Mouse (Mus musculus) cerebellum, adult 11 months (tissue): ENCODE data around the gene Elmo2.

ENCODE experiments used
- DNase-seq: peaks from one replicate; pipeline ENCODE4 v3.0.0; 2022

Gene Elmo2

DNA sequence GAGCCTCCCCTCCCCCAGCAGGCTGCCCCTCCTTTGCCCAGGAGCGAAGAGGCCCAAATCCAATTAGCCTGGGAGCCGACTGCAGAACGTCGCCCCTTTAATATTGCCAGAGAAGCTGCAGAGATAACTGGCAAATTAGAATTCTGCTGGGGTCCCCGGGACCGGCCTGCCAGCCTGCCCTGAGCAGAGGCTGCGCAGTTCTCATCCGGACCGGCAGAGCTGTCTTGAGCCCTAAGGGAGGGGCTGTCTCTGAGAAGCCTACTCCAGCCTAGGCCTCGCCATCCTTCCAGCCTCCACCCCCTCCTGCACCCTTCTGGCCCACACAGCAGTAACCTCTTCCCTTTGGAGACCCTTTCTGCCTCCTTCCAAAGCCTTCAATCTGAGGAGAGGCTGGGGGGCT is 72.4 kb downstream of the Elmo2 start:
- DNase-seq, result no peak

DNA sequence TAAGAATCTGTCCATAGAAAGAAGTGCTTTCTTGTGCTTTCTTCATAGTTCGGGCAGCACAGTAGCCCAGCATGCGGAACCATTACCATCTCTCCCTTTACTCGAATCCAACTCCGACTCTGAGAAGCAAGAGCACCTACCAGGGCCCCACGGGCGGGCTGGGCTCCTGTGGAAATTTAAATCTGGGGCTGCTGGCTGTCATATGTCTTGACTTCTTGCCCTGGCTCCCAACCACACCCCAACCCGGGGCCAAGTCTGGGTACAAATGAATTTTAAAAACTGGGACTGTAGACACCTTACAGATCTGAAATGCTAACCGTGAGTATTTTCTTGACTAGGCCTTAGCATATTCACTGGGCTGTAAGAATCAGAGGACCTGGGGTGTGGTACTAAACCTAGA is 73.0 kb downstream of the Elmo2 start:
- no peak for DNase-seq

DNA sequence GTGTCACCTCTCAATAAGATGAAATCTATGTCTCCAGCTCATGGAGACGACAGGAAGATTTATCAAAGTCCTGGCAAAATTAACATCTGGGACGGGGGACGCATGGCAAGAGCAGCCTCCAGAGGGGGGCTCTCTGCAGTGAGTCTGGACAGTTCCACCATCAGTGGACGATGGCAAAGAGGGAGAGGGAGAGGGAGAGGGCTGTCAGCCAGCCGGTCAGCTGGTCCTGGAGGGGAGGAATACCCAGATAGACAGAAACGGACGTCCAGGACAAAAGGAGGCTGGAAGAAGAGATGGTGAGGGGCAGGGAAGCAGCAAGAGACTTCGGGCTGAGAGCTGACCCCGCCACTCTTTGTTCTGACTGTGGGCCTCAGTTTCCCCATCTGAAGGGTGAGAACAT is 73.5 kb downstream of the Elmo2 start:
- no peak for DNase-seq

DNA sequence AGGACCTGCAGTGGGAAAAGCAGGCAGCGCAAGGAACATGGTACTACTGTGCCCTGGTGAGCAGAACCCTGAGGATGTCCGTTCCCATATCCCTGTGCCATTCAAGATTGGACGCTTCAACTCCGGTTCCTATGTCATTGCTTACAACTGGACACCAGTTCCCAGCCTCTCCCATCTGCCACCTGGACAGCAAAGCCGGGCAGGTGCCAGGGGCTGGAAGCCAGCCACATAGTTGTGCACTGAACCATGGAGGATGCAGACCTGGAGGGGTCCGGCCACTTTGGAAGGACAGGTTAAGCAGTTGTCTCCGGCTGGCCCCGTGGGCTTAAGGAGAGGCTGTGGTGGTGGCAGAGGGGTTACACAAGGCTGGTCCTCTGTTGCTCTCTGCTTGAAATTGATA is 73.9 kb downstream of the Elmo2 start:
- DNase-seq, result peak; percentile 88

DNA sequence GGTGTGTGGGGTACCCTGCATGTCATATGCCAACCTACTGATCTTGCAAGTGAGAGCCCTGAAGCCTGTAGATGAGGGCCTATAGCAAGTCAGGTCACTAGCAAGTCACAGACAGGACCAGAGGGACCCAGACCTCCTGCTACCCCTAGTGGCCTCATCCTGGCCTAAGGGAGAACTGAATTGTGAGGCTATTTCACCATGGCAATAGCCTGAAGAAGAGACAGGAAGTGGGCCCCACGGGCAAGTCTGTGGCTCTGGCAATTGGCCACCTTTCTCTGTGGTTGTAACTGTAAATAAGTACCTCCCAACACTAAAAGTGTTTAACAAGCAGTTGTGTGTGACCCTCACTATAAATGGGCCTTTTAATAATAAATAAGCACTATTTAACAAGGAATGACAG is 75.4 kb downstream of the Elmo2 start:
- no peak for DNase-seq

- DNase-seq, result no peak
Measured at GRCm38 (mm10) chr2:165248967-165249366, 77.3 kb downstream of the Elmo2 start.

- no peak for DNase-seq
Measured at GRCm38 (mm10) chr2:165246349-165246748, 79.9 kb downstream of the Elmo2 start.

- DNase-seq, result peak; percentile 80
Measured at GRCm38 (mm10) chr2:165243122-165243720, 83.1 kb downstream of the Elmo2 start.

DNA sequence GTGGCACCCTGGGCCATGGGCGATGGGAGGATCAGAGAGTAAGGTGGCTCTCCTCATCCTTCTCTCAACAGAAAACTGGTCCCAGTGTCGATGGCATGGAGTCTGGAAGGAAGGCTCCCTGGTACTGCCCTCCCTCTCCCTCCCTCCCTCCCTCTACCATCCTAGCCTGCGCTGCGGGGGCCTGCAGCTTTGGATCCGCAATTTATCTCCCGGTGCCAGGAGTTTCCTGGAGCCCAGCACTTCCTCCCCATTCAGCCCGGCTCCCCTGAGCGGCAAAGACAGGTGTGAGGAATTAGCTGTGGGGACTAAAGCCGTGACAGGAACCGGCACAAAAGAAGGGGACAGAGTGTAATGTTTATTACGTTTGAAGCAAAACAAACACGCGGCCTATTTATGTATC is 83.7 kb downstream of the Elmo2 start:
- no peak for DNase-seq

DNA sequence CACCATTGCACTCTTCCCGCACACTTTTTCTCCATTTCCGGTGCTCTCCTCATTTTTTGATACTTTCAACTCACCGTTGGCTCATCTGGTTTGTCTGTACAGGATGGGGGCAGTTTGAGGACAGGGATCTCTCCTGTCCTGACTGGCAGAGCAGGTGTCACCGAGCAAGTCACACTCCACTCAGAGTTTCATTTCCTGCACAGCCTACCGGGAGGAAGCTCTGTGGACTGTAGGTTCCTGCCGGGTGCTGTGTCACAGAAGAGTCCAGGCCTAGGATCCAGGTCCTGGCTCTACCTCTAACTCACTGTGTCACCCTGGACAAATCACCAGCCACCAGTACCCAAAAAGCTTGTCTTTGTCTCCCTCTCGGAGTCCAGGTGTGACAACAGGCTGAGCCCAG is 84.5 kb downstream of the Elmo2 start:
- no peak for DNase-seq

DNA sequence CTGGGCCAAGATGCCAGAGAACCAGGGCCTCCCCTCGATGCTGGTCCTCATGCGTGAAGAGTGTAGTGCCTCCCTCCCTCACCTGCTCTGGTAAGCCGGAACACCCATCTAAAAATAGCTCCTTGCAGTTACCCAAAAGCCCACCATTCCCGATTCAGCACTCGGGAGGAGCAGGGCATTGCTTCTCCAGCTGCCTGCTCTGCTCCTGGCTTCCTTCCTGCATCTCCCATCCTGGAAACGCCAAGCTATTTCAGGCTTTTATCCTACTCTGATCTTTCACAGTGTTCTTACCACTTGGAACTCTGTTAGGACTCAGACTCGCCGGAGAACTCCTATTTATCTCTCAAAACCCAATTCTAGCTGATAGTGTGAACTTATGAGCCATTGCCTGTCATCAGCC is 85.9 kb downstream of the Elmo2 start:
- DNase-seq, result no peak

DNA sequence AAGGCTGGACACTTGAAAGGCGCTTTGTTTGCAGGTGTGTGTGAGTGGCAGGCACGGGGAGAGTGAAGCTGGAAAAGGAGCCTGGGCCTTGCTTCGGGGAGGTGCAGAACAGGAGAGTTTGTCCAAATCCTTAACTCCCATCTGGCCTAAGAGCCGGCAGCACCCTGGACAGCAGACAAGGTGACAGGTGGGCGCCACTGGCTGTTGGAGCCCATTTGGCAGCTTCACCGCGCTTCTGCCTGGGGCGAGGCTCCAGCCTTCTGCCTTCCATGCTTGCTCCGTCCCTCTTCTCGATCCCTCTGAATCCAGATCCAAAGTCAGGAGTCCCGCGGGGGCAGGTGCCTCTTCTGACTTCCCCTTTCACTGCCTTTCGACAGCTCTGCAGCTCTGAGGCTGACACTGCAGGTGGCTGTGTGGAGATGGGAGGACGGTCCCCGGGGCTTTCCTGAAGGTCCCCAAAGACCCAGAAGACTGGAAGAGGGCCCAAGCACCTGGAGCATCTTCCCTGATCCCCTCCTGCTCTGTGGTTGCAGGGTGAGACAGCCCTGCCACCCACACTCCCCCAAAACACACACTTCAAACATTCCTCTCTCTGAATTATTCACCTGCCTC is 86.6 kb downstream of the Elmo2 start:
- no peak for DNase-seq

DNA sequence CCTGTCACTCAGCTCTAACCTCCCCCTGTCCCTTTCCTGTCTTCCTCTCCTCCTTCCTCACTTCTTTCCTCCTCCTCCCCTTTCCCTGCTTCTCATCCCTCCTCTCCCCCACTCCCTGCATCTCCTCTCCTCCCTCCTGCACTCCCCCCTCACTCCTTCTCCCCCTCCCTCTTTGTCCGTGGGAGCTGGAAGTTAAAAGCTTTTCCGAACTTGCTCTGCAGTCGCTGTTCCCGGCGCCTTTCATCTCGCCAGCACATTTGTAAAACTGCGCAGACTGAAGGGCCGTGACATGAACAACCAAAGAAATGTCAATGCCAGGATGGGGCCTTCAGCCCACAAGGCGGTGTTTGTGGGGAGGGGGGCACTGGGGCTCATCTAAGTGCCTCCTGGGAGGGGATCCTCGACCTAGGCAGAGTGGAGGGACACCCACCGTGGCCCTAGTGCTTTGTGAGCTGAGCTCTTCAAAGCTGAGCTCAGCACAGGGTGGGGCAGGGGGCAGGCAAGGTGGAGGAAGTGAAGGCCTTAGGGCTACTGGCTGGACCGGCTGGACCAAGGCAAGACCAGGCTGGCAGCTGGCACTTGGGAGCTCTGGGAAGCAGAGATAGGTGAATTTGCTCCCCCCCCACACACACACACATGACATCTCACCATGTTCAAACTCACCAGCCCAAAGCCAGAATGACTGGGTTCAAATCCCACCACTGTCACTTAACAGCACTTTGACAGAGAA is 87.7 kb downstream of the Elmo2 start:
- DNase-seq, result no peak
